Mouse (Mus musculus): ENCODE results near the gene Flad1.

The Flad1 gene

GRCm38 (mm10) chr3:89394894-89395256 lies 16.8 kb downstream of the Flad1 start:
- peak; percentile 56 for DNase-seq (ENCODE audit: low read depth, low spot score)
- Histone ChIP-seq H3K36me3 (ENCODE audit: control insufficient read depth, insufficient read depth, low read length, poor library complexity, severe bottlenecking) (no peaks in the 10 kb centered on the region), H3K27me3 (ENCODE audit: control insufficient read depth, insufficient read depth, low read length, poor library complexity, severe bottlenecking) (no peaks in the 10 kb centered on the region; the same call in 1 of the 2 replicates)

- peak; percentile 60 for DNase-seq (ENCODE audit: low read depth, low spot score)
Measured at GRCm38 (mm10) chr3:89394006-89394893, 17.4 kb downstream of the Flad1 start, which contains the start of gene Zbtb7b. Gene Zbtb7b, minus strand, starts transcription at chr3:89394776.

GRCm38 (mm10) chr3:89393605-89394004 lies 18.1 kb downstream of the Flad1 start:
- DNase-seq (ENCODE audit: low read depth, low spot score) = peak; percentile 95
- H3K27me3 ChIP-seq (ENCODE audit: control insufficient read depth, insufficient read depth, low read length, poor library complexity, severe bottlenecking) = no peaks in the 10 kb centered on the region; the same call in 1 of the 2 replicates
- no peaks in the 10 kb centered on the region for H3K36me3 ChIP-seq (ENCODE audit: control insufficient read depth, insufficient read depth, low read length, poor library complexity, severe bottlenecking)

More at GRCm38 (mm10) chr3:89394006-89394893, 17.4 kb downstream of the Flad1 start, which contains the start of gene Zbtb7b:
- no peaks in the 10 kb centered on the region; the same call in 1 of the 2 replicates for H3K27me3 ChIP-seq (ENCODE audit: control insufficient read depth, insufficient read depth, low read length, poor library complexity, severe bottlenecking)
- H3K36me3 ChIP-seq (ENCODE audit: control insufficient read depth, insufficient read depth, low read length, poor library complexity, severe bottlenecking) = no peaks in the 10 kb centered on the region

GRCm38 (mm10) chr3:89392871-89393311 lies 18.8 kb downstream of the Flad1 start:
- no peaks in the 10 kb centered on the region; the same call in 1 of the 2 replicates for H3K27me3 ChIP-seq (ENCODE audit: control insufficient read depth, insufficient read depth, low read length, poor library complexity, severe bottlenecking)

GRCm38 (mm10) chr3:89391663-89392511 lies 19.8 kb downstream of the Flad1 start:
- H3K27me3 ChIP-seq (ENCODE audit: control insufficient read depth, insufficient read depth, low read length, poor library complexity, severe bottlenecking) = no peaks in the 10 kb centered on the region; the same call in 1 of the 2 replicates
- peak; percentile 25 for DNase-seq (ENCODE audit: low read depth, low spot score)
- H3K36me3 ChIP-seq (ENCODE audit: control insufficient read depth, insufficient read depth, low read length, poor library complexity, severe bottlenecking) = no peaks in the 10 kb centered on the region

More at GRCm38 (mm10) chr3:89392871-89393311, 18.8 kb downstream of the Flad1 start:
- H3K36me3 ChIP-seq (ENCODE audit: control insufficient read depth, insufficient read depth, low read length, poor library complexity, severe bottlenecking) = no peaks in the 10 kb centered on the region
- DNase-seq (ENCODE audit: low read depth, low spot score) = no peak

GRCm38 (mm10) chr3:89390699-89391662 lies 20.7 kb downstream of the Flad1 start:
- no peaks in the 10 kb centered on the region; the same call in 1 of the 2 replicates for H3K27me3 ChIP-seq (ENCODE audit: control insufficient read depth, insufficient read depth, low read length, poor library complexity, severe bottlenecking)
- H3K36me3 ChIP-seq (ENCODE audit: control insufficient read depth, insufficient read depth, low read length, poor library complexity, severe bottlenecking) = no peaks in the 10 kb centered on the region
- peak; percentile 49 for DNase-seq (ENCODE audit: low read depth, low spot score)

- DNase-seq (ENCODE audit: low read depth, low spot score) = peak; percentile 36
- Histone ChIP-seq H3K36me3 (ENCODE audit: control insufficient read depth, insufficient read depth, low read length, poor library complexity, severe bottlenecking) (no peaks in the 10 kb centered on the region), H3K27me3 (ENCODE audit: control insufficient read depth, insufficient read depth, low read length, poor library complexity, severe bottlenecking) (no peaks in the 10 kb centered on the region; the same call in 1 of the 2 replicates)
Measured at GRCm38 (mm10) chr3:89390111-89390515, 21.6 kb downstream of the Flad1 start.

GRCm38 (mm10) chr3:89388901-89389740 lies 22.5 kb downstream of the Flad1 start:
- Histone ChIP-seq H3K27me3 (ENCODE audit: control insufficient read depth, insufficient read depth, low read length, poor library complexity, severe bottlenecking) (no peaks in the 10 kb centered on the region), H3K36me3 (ENCODE audit: control insufficient read depth, insufficient read depth, low read length, poor library complexity, severe bottlenecking) (no peaks in the 10 kb centered on the region; the same call in 1 of the 2 replicates)
- DNase-seq (ENCODE audit: low read depth, low spot score) = peak; percentile 82

- no peak for DNase-seq (ENCODE audit: low read depth, low spot score)
- no peaks in the 10 kb centered on the region for H3K27me3 ChIP-seq (ENCODE audit: control insufficient read depth, insufficient read depth, low read length, poor library complexity, severe bottlenecking)
- H3K36me3 ChIP-seq (ENCODE audit: control insufficient read depth, insufficient read depth, low read length, poor library complexity, severe bottlenecking) = no peaks in the 10 kb centered on the region; the same call in 1 of the 2 replicates
Measured at GRCm38 (mm10) chr3:89388134-89388881, 23.4 kb downstream of the Flad1 start.

- Histone ChIP-seq H3K27me3 (ENCODE audit: control insufficient read depth, insufficient read depth, low read length, poor library complexity, severe bottlenecking) (no peaks in the 10 kb centered on the region), H3K36me3 (ENCODE audit: control insufficient read depth, insufficient read depth, low read length, poor library complexity, severe bottlenecking) (no peaks in the 10 kb centered on the region; the same call in 1 of the 2 replicates)
- DNase-seq (ENCODE audit: low read depth, low spot score) = no peak
Measured at GRCm38 (mm10) chr3:89387632-89388031, 24.0 kb downstream of the Flad1 start.

GRCm38 (mm10) chr3:89386438-89387420 lies 24.9 kb downstream of the Flad1 start:
- no peaks in the 10 kb centered on the region for H3K27me3 ChIP-seq (ENCODE audit: control insufficient read depth, insufficient read depth, low read length, poor library complexity, severe bottlenecking)
- DNase-seq (ENCODE audit: low read depth, low spot score) = no peak
- no peaks in the 10 kb centered on the region; the same call in 1 of the 2 replicates for H3K36me3 ChIP-seq (ENCODE audit: control insufficient read depth, insufficient read depth, low read length, poor library complexity, severe bottlenecking)
